25 mouse cellular contexts compared by ENCODE assay signal in genomic region chr2:109912216-109912615, GRCm38 (mm10). TPM values are rescaled to one million over a fixed set of nuclear protein-coding genes. Genes with fewer than 3 reads are reported as not detected.
DNase-seq lines count a peak whose midpoint lies in the region; ATAC-seq and TF ChIP-seq lines count a peak whose summit lies in the region.
"Had no signal": no experiment of that assay in that cellular context is flagged by ENCODE, and none has a peak within 500 bp of the region (broad histone marks: within the 10 kb centered on the region; RNA-seq: fewer than 3 reads in every experiment).

No protein-coding gene starts in this region.

- ATAC-seq in frontal cortex, adult (ENCODE audit: low TSS enrichment), result peak; percentile 10; the same call in 1 of the 2 replicates
- ATAC-seq in intestine, postnatal 0 days, result no peak
- ATAC-seq: activated CD4-positive, CD25-positive, alpha-beta regulatory T cell, adult 4 months; CD4-positive, CD25-positive, alpha-beta regulatory T cell, adult 4 months; forebrain, embryonic 13.5 days; forebrain, embryonic 15.5 days; forebrain, postnatal 0 days; Patski had no signal

- H3K9me3 ChIP-seq in intestine, postnatal 0 days (ENCODE audit: control insufficient read depth), result no peaks in the 10 kb centered on the region
- H3K9me3 ChIP-seq: embryonic facial prominence, embryonic 12.5 days; forebrain, embryonic 13.5 days; G1E had no signal

- no peak for TF ChIP-seq CTCF in layer of hippocampus, adult 2 months (conservative IDR thresholded peaks at IDR 0.05)
- TF ChIP-seq CTCF in intestine, postnatal 0 days (IDR thresholded peaks at IDR 0.05; ENCODE audit: low read depth), result no peak

- H3K36me3 ChIP-seq in intestine, postnatal 0 days (ENCODE audit: control insufficient read depth, insufficient read depth), result no peaks in the 10 kb centered on the region
- H3K36me3 ChIP-seq: embryonic facial prominence, embryonic 10.5 days; embryonic facial prominence, embryonic 12.5 days; forebrain, embryonic 15.5 days; G1E had no signal

- H3K4me2 ChIP-seq in intestine, postnatal 0 days (replicated peaks; ENCODE audit: low read depth), result no peak overlapping the region
- H3K4me2 ChIP-seq: embryonic facial prominence, embryonic 12.5 days; forebrain, embryonic 13.5 days; forebrain, embryonic 15.5 days had no signal

- 95% methylated on average over 8 of the region's 8 CpGs for WGBS in intestine, postnatal 0 days

- no peak overlapping the region for H3K9ac ChIP-seq in intestine, postnatal 0 days (ENCODE audit: low read depth, low read length)
- H3K9ac ChIP-seq: embryonic facial prominence, embryonic 12.5 days; forebrain, embryonic 13.5 days; forebrain, embryonic 15.5 days; forebrain, postnatal 0 days had no signal

- no peak overlapping the region for H3K27ac ChIP-seq in layer of hippocampus, adult 2 months
- no peak overlapping the region for H3K27ac ChIP-seq in intestine, postnatal 0 days (ENCODE audit: low read depth, low read length)
- H3K27ac ChIP-seq: embryonic facial prominence, embryonic 10.5 days; embryonic facial prominence, embryonic 12.5 days; forebrain, embryonic 13.5 days; forebrain, embryonic 15.5 days had no signal

- H3K4me1 ChIP-seq in intestine, postnatal 0 days (replicated peaks; ENCODE audit: control insufficient read depth, insufficient read depth, low read length), result no peaks in the 10 kb centered on the region
- H3K4me1 ChIP-seq: embryonic facial prominence, embryonic 12.5 days; forebrain, embryonic 15.5 days had no signal

- no peak for DNase-seq in frontal cortex, postnatal 25 days (ENCODE audit: low spot score in 2 of 2)
- DNase-seq in ES-CJ7 (ENCODE audit: low read depth, low spot score), result peak; percentile 64
- peak; percentile 76 for DNase-seq in R1 (ENCODE audit: low read depth, low spot score)
- no peak for DNase-seq in kidney, adult 9 months
- DNase-seq in layer of hippocampus, adult 2 months (ENCODE audit: low spot score in 2 of 2), result no peak
- DNase-seq: adrenal gland, adult 8-10 months; adrenal gland, postnatal 14 days; adrenal gland, postnatal 36 days; B cell, adult 2 months; cerebellum, adult 11-12 months; cerebellum, adult 2 months; cerebellum, adult 9-10 months; cerebellum, postnatal 10 days; cerebellum, postnatal 25 days; forebrain, postnatal 0 days had no signal

- no peak overlapping the region for H3K4me3 ChIP-seq in layer of hippocampus, adult 2 months
- H3K4me3 ChIP-seq in intestine, postnatal 0 days (ENCODE audit: low read depth, low read length), result no peak overlapping the region
- H3K4me3 ChIP-seq: embryonic facial prominence, embryonic 10.5 days; embryonic facial prominence, embryonic 12.5 days; forebrain, embryonic 13.5 days; forebrain, embryonic 15.5 days had no signal

- H3K27me3 ChIP-seq in intestine, postnatal 0 days (replicated peaks; ENCODE audit: control insufficient read depth, insufficient read depth, low read length), result no peaks in the 10 kb centered on the region
- H3K27me3 ChIP-seq: embryonic facial prominence, embryonic 12.5 days; Patski had no signal

RNA-seq across cellular contexts. Expression of gene Lgr4, which starts 5.2 kb away (rescaled TPM):
- 10 to 100 TPM; 28.4 to 29.6 TPM for total RNA-seq in layer of hippocampus, adult 2 months (2021)
- 15.0 and 15.9 TPM in 2 replicates for polyA plus RNA-seq in intestine, postnatal 0 days (2015; fragmentation: Nextera tagmentation; extraction: Ambion mirVana)

RNA-seq across cellular contexts. Expression of gene Lin7c, which starts 21.6 kb away (rescaled TPM):
- 100 to 1,000 TPM; 124 to 126 TPM for total RNA-seq in layer of hippocampus, adult 2 months (2021)
- polyA plus RNA-seq in intestine, postnatal 0 days (2015; fragmentation: Nextera tagmentation; extraction: Ambion mirVana), result 37.1 and 40.3 TPM in 2 replicates

Comparison
In these comparisons a context has a peak if more than half of its experiments do, and no peak if none do; other contexts are left out.
1. DNase-seq: peak in ES-CJ7 (single experiment) and R1 (single experiment); none in frontal cortex, postnatal 25 days (0 of 2), kidney, adult 9 months (single experiment) and layer of hippocampus, adult 2 months (0 of 2).